Mouse (Mus musculus): ENCODE results near the gene Ercc2. TPM values are rescaled to one million over a fixed set of nuclear protein-coding genes. Genes with fewer than 3 reads are reported as not detected.
A peak's percentile ranks its signal among the peaks of the same experiment; 100 is the strongest.

The Ercc2 gene
- polyA plus RNA-seq, 1 experiment from 2014 or later = 24.4 TPM

DNA sequence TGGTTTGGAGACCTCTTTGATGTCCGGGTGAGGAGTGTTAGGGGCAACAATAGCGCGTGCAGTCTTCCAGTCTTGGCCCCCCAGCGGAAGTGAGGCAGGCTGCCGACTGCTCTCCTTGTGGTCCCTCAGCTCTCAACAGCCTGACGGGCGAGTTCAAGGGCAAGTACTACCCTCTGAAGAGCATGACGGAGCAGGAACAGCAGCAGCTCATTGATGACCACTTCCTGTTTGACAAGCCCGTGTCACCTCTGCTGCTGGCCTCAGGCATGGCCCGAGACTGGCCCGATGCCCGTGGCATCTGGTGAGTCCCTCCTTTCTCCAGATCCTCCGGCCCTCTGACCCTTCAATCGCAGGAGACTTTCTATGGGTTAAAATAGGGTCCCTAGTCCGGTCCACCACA, 34.8 kb downstream of the Ercc2 start:
- H3K4me1 ChIP-seq (replicated peaks) = peaks cover 11% of the 10 kb centered on the region; the same call in 1 of the 2 replicates
- H3K27ac ChIP-seq (replicated peaks) = no peak overlapping the region
- 85% methylated on average over 15 of the region's 15 CpGs for WGBS
- no peak overlapping the region for H3K4me3 ChIP-seq
- H3K4me2 ChIP-seq = no peak overlapping the region
- no peak for ATAC-seq (ENCODE audit: low FRiP score, low read depth)
- no peaks in the 10 kb centered on the region for H3K36me3 ChIP-seq
- H3K9me3 ChIP-seq = no peaks in the 10 kb centered on the region; the same call in 1 of the 2 replicates
- peaks cover 53% of the 10 kb centered on the region for H3K27me3 ChIP-seq
- no peak overlapping the region for H3K9ac ChIP-seq

DNA sequence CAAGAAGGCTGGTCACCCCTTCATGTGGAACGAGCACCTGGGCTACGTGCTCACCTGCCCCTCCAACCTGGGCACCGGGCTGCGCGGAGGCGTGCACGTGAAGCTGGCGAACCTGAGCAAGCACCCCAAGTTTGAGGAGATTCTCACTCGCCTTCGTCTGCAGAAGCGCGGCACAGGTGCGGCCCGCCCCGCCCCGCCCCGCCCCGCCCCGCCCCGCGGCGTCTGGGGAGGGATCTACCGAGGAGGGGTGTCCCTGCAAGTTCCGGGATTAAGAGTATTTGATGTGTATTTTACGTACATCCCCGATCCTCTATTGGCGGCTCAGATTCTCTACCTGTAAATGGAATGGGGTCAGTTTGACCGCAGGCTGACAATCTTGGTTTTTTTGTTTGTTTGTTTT, 38.3 kb downstream of the Ercc2 start:
- peaks cover 11% of the 10 kb centered on the region; the same call in 1 of the 2 replicates for H3K4me1 ChIP-seq (replicated peaks)
- ATAC-seq (ENCODE audit: low FRiP score, low read depth) = no peak
- no peak overlapping the region for H3K4me3 ChIP-seq

DNA sequence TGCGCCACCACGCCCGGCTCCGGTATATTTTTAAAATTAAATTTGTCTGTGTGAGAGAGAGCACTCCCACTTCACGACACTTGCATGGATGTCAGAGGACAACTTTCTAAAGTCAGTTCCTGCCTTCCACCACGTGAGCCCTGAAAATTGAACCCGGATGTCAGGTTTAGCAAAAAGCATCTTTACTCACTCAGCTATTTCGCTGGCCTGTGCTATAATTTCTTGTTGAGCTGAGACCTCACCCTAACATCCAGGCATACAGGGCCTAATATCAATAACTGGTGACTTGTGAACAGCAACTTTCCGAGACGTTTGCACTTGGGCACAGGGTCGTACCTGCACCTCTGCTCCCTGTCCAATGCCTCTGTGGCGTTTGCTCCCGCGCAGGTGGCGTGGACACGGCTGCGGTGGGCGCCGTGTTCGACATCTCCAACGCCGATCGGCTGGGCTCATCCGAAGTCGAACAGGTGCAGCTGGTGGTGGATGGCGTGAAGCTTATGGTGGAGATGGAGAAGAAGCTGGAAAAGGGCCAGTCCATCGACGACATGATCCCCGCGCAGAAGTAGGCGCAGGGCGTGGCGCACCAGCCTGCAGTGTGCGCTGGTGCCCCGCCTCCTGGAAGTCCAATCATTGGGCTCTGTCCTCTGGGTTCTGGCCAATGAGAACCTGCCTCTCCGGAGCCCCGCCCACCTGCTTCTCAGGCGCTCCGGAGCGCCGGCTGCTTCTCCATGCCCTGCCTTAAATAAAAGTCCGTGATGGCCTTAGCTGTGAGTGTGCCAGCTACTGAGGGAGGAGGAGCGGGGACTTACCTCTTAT, 39.2 kb downstream of the Ercc2 start:
- ATAC-seq (ENCODE audit: low FRiP score, low read depth) = peak; percentile 97
- no peaks in the 10 kb centered on the region for H3K9me3 ChIP-seq
- H3K27me3 ChIP-seq = peaks cover 48% of the 10 kb centered on the region
- H3K9ac ChIP-seq = peak overlapping the region; percentile 31
- H3K4me3 ChIP-seq = peak overlapping the region; percentile 46
- 13% methylated on average over 43 of the region's 43 CpGs for WGBS
- H3K36me3 ChIP-seq = peaks cover 6% of the 10 kb centered on the region
- H3K4me1 ChIP-seq (replicated peaks) = peaks cover 11% of the 10 kb centered on the region; the same call in 1 of the 2 replicates
- no peak overlapping the region for H3K27ac ChIP-seq (replicated peaks)
- H3K4me2 ChIP-seq = peak overlapping the region; percentile 78

More for the DNA sequence above, 38.3 kb downstream of the Ercc2 start:
- no peak overlapping the region for H3K27ac ChIP-seq (replicated peaks)
- H3K4me2 ChIP-seq = peak overlapping the region; percentile 18
- H3K9me3 ChIP-seq = no peaks in the 10 kb centered on the region
- H3K36me3 ChIP-seq = no peaks in the 10 kb centered on the region
- H3K9ac ChIP-seq = no peak overlapping the region
- WGBS = 9% methylated on average over 28 of the region's 28 CpGs
- peaks cover 48% of the 10 kb centered on the region for H3K27me3 ChIP-seq

DNA sequence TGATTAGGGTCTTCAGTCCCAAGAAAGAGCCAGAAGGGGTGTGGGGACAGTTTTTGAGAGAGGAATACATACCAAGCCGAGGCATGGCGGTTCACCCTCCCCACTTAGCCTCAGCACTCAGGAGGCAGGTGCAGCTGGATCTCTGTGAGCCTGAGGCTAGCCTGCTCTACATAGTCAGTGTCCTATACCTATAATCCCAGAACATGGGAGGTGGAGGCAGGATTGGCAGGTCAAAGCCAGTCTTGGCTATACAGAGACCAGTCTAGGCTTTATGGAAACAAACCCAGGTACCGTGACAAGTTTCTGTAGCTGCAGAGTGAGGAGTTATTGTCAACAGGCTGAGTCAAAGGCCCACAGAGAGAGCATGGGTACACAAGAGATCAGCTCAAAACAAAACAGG, 41.3 kb downstream of the Ercc2 start:
- no peaks in the 10 kb centered on the region for H3K9me3 ChIP-seq
- no peak overlapping the region for H3K9ac ChIP-seq
- WGBS = 91% methylated on average over 3 of the region's 3 CpGs
- no peak overlapping the region for H3K27ac ChIP-seq (replicated peaks)
- no peak for ATAC-seq (ENCODE audit: low FRiP score, low read depth)
- peaks cover 23% of the 10 kb centered on the region for H3K36me3 ChIP-seq
- H3K4me1 ChIP-seq (replicated peaks) = peaks cover 11% of the 10 kb centered on the region; the same call in 1 of the 2 replicates
- peaks cover 30% of the 10 kb centered on the region for H3K27me3 ChIP-seq
- no peak overlapping the region for H3K4me3 ChIP-seq
- no peak overlapping the region for H3K4me2 ChIP-seq

DNA sequence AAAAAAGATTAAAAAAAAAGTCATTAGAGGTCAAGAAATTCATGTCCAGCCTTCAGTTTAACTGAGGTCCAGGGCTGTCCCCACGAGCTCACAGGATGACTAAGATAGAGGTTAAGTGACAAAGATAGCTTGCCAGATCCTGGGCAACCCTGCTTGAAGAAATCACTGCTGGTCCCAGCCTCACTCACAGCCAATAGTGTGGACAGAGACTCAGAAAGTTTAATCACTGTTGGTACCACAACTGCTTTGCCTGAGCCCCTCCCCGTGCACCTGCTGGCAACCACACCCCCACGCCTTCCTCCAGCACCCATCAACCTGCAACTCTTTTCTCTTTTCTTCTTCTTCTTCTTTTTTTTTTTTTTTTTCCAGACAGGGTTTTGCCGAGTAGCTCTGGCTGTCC, 42.2 kb downstream of the Ercc2 start:
- Histone ChIP-seq H3K27ac (replicated peaks) (no peak overlapping the region), H3K4me3 (no peak overlapping the region), H3K36me3 (peaks cover 33% of the 10 kb centered on the region), H3K9me3 (no peaks in the 10 kb centered on the region), H3K4me1 (replicated peaks) (peaks cover 11% of the 10 kb centered on the region; the same call in 1 of the 2 replicates), H3K4me2 (no peak overlapping the region), H3K9ac (no peak overlapping the region), H3K27me3 (peaks cover 20% of the 10 kb centered on the region)
- 73% methylated on average over 4 of the region's 4 CpGs for WGBS
- ATAC-seq (ENCODE audit: low FRiP score, low read depth) = no peak

DNA sequence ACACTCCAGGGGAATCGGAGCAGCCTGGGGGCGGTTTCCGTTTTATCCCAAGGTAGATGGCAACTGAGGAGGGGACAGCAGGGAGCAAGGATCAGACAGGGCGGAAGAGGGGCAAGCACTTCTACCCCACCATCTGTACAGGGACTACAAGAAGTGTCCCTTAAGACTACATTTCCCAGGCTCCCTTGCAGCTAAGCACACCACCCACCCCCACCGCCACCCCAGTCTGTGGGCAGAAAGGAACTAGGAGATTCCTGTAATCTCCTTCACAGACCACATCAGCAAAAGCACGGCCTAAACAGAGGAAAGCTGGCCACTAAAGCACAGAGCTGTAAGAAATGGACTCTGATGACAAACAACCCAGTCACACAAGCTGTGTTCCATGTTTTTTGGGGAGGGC, 44.5 kb downstream of the Ercc2 start:
- Histone ChIP-seq H3K27me3 (no peaks in the 10 kb centered on the region), H3K9me3 (no peaks in the 10 kb centered on the region), H3K4me1 (replicated peaks) (0 out of 2 replicates have a peak, but pooled peaks cover 3% of the 10 kb centered on the region), H3K36me3 (peaks cover 47% of the 10 kb centered on the region), H3K4me3 (no peak overlapping the region), H3K4me2 (no peak overlapping the region), H3K9ac (no peak overlapping the region), H3K27ac (replicated peaks) (no peak overlapping the region)
- ATAC-seq (ENCODE audit: low FRiP score, low read depth) = no peak
- 69% methylated on average over 6 of the region's 6 CpGs for WGBS

DNA sequence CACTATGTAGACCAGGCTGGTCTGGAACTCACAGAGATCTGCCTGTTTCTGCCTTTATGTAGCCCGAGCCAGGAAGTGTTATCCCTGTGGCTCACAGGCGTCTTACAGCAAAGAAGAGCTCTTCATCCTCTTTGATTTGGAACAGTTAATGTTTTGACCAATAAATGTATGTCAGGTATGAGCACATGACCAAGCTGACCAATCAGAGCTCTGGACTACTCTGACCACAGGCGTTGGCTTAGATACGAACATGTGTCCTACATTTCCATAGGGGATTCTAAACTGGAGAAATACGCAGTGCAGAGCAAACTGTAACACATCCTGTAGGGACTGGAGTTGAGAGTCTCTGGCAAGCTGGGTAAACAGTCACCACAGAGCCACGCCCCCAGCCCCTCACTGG, 45.1 kb downstream of the Ercc2 start:
- 85% methylated on average over 6 of the region's 6 CpGs for WGBS
- Histone ChIP-seq H3K4me1 (replicated peaks) (no peaks in the 10 kb centered on the region), H3K4me3 (no peak overlapping the region), H3K27me3 (no peaks in the 10 kb centered on the region), H3K27ac (replicated peaks) (no peak overlapping the region), H3K36me3 (peaks cover 53% of the 10 kb centered on the region), H3K4me2 (no peak overlapping the region), H3K9ac (no peak overlapping the region), H3K9me3 (no peaks in the 10 kb centered on the region)
- no peak for ATAC-seq (ENCODE audit: low FRiP score, low read depth)

DNA sequence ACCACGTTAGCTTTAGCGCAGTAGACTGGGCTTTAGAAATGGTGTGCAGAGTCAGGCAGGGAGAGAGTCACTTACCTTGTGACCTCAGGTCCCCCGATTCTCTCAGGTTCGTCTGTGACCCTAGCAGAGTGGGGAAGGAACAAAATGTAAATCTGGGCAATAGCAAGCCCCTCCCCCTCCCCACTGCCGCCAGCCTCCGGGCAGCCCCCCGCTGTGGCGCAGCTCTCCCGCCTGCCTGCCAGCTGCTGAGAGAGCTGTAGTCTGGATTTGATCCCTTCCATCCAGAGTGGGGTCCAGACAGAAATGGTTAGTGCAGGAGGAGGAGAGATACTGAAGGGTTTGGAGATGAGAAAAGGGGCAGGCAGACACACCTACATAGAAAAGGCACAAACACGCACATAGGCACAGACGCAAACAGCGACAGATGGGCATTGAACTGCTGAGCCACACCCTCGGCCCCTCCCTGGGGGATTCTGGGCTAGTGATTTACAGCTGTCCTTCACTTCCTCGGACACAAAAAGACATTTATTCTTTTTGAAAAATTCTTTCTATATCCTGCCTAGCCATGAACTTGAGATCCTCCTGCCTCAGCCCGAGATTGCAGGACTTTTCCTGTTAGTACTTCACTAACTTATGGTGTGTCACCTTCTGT, 46.3 kb downstream of the Ercc2 start:
- no peak overlapping the region for H3K9ac ChIP-seq
- H3K4me2 ChIP-seq = no peak overlapping the region
- no peak overlapping the region for H3K4me3 ChIP-seq
- H3K36me3 ChIP-seq = peaks cover 65% of the 10 kb centered on the region
- no peaks in the 10 kb centered on the region for H3K4me1 ChIP-seq (replicated peaks)
- no peaks in the 10 kb centered on the region for H3K9me3 ChIP-seq
- ATAC-seq (ENCODE audit: low FRiP score, low read depth) = no peak
- H3K27ac ChIP-seq (replicated peaks) = no peak overlapping the region
- 63% methylated on average over 15 of the region's 15 CpGs for WGBS
- no peaks in the 10 kb centered on the region for H3K27me3 ChIP-seq

DNA sequence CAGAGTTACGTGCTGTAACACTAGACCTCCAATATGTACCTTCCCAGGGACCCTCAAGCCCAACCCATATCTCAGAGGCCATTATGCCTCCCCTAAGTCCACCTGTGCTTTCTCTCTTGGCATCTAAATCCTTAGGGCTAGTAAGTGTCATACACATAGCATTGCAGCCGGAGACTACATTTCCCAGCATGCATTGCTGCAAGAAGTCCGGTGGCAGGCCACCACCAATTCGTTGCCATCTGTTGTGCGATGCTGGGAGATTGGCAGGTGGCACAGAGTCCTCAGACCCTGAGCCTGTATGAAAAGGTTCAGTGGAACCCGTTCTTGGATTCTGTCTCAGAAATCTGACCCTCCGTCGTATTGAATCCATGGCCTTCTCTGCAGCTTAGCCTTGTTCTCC, 47.9 kb downstream of the Ercc2 start:
- Histone ChIP-seq H3K4me3 (no peak overlapping the region), H3K9ac (no peak overlapping the region), H3K4me1 (replicated peaks) (no peaks in the 10 kb centered on the region), H3K4me2 (no peak overlapping the region), H3K36me3 (peaks cover 81% of the 10 kb centered on the region), H3K27me3 (no peaks in the 10 kb centered on the region), H3K9me3 (no peaks in the 10 kb centered on the region), H3K27ac (replicated peaks) (no peak overlapping the region)
- 64% methylated on average over 8 of the region's 8 CpGs for WGBS
- no peak for ATAC-seq (ENCODE audit: low FRiP score, low read depth)

DNA sequence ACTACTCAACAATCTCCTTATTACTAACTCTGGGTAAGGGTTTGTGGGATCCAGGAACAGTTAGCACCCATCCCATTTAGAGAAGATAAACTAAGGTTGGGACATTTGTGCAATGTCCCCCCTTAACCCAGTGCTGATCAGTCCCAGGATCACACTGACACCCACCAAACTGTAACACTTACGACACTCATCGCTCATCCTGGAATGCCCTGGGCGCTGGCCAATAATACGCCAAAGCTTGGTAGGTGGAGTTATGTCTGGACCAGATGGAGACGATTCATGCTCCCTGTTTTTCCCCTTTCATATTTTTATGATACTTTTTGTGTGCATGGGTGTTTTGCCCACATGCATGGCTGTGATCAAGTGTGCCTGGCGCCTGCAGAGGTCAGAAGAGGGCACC, 48.6 kb downstream of the Ercc2 start:
- Histone ChIP-seq H3K4me1 (replicated peaks) (no peaks in the 10 kb centered on the region), H3K9me3 (no peaks in the 10 kb centered on the region), H3K27ac (replicated peaks) (no peak overlapping the region), H3K36me3 (peaks cover 88% of the 10 kb centered on the region), H3K4me3 (no peak overlapping the region), H3K27me3 (no peaks in the 10 kb centered on the region), H3K9ac (no peak overlapping the region), H3K4me2 (no peak overlapping the region)
- 89% methylated on average over 6 of the region's 6 CpGs for WGBS
- no peak for ATAC-seq (ENCODE audit: low FRiP score, low read depth)

DNA sequence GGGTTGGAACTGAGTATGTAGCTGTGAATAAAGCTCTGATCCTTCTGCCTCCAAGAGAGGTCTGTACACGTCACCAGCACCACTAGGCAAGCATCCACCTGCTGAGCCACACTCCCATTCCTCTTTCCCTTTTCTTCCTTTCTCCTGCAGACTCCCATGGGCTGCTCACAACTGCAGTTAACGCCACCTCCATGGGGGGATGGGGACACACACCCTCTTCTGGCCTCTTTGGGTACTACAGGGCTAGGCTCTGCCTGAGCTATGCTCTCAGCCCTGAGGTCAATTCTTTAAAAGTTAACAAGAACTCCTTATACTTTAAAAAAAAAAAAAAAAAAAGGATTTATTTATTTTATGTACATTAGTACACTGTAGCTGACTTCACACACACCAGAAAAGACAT, 50.7 kb downstream of the Ercc2 start:
- no peak overlapping the region for H3K9ac ChIP-seq
- H3K27me3 ChIP-seq = no peaks in the 10 kb centered on the region
- H3K4me3 ChIP-seq = no peak overlapping the region
- no peak for ATAC-seq (ENCODE audit: low FRiP score, low read depth)
- no peak overlapping the region for H3K27ac ChIP-seq (replicated peaks)
- peaks cover 90% of the 10 kb centered on the region for H3K36me3 ChIP-seq
- no peaks in the 10 kb centered on the region for H3K9me3 ChIP-seq
- H3K4me2 ChIP-seq = no peak overlapping the region
- WGBS = 91% methylated on average over 2 of the region's 2 CpGs
- no peaks in the 10 kb centered on the region for H3K4me1 ChIP-seq (replicated peaks)

DNA sequence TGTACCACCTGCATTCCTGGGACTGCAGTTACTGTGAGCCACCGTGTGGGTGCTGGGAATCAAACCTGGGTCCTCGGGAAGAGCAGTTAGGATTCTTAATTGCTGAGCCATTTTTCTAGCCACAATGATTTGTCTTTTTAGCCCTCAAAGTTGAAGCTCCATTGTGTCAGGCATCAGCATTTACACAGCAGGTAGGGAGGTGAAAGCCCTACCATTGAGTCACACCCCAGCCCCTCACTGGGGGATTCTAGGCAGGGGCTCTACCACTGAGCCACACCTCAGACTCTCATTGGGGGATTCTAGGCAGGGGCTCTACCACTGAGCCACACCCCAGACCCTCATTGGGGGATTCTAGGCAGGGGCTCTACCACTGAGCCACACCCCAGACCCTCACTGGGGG, 54.5 kb downstream of the Ercc2 start:
- no peak overlapping the region for H3K4me3 ChIP-seq
- no peak for ATAC-seq (ENCODE audit: low FRiP score, low read depth)
- no peaks in the 10 kb centered on the region for H3K9me3 ChIP-seq
- no peak overlapping the region for H3K27ac ChIP-seq (replicated peaks)
- H3K4me2 ChIP-seq = no peak overlapping the region
- H3K36me3 ChIP-seq = peaks cover 79% of the 10 kb centered on the region
- no peaks in the 10 kb centered on the region for H3K27me3 ChIP-seq
- WGBS = 99% methylated on average over 2 of the region's 2 CpGs
- H3K9ac ChIP-seq = no peak overlapping the region
- H3K4me1 ChIP-seq (replicated peaks) = no peaks in the 10 kb centered on the region

Measured in hindbrain, embryonic 15.5 days (tissue).